Mouse (Mus musculus) lung, postnatal 4 days (tissue): ENCODE data around the gene Ntf3.

ENCODE experiments used
- DNase-seq, 2 experiments: peaks; one replicate each; pipeline ENCODE4 v3.0.0; 2021

Ntf3 gene

GRCm38 (mm10) chr6:126155928-126156327, 10.8 kb downstream of the Ntf3 start:
- DNase-seq = no peak

GRCm38 (mm10) chr6:126154372-126154982, 12.2 kb downstream of the Ntf3 start:
- peak in 1 of 2 experiments; percentile 50 for DNase-seq

DNA sequence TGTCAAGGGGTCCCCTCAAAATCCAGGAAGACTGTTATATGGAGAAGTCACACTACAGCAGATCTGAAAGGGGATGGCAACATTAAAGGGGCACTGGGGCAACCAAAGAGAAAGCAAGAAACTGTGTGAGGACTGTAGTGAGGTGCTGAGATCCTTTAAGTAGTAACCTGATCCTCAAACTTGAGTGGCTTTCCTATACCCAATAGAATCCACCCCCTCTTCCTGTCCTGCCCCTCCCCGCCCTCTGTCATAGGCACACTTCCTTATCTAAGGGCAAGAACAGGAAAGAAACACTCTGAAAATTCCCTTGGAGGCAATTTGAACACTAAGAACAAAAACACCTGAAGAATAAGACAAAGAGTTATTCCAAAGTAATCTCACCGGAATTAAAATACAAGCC, 13.6 kb downstream of the Ntf3 start:
- DNase-seq = no peak

DNA sequence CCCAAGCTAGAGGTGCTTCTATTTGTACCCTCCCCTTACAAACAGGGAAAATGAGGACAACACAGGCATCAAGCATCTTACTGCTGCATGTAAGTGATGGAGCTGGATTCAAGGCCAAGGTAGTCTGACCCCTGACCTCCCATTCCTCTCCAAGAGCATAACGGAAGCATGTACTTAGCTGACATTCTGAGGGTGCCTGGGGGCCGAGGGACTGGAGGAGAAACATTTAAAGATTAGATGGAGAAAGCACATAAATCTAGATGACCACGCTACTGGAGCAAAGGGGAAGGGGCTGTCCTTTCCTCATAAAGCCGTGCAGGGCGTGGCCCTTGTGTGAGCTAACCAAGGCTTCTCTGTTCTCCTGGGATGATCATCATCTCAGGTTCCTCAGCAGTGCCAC, 23.1 kb downstream of the Ntf3 start:
- DNase-seq = no peak

DNA sequence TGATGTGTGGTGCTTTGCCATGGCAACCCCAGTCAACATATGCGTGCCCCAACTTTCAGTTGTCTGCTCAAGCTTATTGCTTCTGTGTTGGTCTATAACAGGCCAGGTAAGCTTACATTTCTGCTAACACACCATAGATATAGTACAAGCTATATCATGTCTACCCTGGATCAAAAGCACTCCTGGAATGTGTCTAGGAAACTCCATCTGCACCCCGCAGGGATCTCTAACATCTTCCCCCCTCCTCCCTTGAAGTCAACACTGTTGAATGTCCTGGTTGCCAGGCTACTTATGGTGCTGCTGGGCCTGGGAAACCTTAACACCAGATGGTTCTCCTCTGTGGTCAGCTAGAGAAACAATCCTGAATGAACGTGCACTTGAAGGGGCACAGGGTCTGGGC, 24.0 kb downstream of the Ntf3 start:
- DNase-seq = no peak

DNA sequence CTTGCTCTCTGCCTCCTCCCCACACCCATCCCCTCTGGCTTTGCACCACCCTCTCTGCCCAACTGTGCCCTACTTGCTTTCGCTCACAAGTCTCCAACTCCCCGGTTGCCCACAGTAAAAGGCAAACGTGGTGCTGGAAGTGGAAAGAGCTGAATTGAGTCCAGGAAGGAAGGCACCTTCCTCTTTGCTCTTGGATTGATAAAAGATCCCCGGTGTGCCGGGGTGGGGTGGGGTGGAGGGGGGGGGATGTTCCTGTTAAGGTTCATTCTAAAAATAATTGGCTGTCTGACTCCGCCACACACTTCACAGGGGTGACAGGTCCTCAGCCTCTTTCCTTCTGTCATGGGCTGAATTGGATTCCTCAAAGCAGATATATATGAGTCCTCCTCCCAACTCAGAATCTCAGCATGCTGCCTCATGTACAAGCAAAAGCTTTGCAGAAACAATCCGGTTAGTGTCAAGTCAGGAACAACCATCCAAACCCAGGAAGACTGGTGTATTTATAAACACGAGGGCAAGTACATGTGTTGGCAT, 24.6 kb downstream of the Ntf3 start:
- no peak for DNase-seq

- peak; percentile 60 to 84 for DNase-seq
These were observed 25.2 kb downstream of the Ntf3 start for GRCm38 (mm10) chr6:126141472-126141871.

GRCm38 (mm10) chr6:126140961-126141360, 25.7 kb downstream of the Ntf3 start:
- DNase-seq = no peak

DNA sequence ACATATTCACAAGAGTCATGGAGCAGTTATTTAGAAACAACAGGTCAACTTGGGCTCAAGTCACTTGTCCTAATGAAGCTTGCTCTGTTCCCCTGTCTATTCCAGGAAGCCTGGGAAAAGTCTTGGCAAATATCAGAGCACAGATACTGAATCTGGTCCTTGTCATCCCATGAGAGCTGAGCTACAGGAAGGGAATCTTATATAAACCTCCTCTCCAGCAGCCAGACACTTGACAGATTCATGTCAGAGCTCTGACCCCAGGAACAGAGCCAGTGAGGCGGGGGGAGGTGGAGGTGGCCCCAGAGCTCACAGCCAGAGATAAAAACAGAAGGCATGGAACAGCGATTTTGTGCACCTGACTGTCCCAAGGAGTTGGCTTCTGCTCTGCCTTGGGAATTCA, 26.3 kb downstream of the Ntf3 start:
- DNase-seq = no peak

- DNase-seq = no peak
These were observed 32.4 kb downstream of the Ntf3 start for GRCm38 (mm10) chr6:126134155-126134906.

DNA sequence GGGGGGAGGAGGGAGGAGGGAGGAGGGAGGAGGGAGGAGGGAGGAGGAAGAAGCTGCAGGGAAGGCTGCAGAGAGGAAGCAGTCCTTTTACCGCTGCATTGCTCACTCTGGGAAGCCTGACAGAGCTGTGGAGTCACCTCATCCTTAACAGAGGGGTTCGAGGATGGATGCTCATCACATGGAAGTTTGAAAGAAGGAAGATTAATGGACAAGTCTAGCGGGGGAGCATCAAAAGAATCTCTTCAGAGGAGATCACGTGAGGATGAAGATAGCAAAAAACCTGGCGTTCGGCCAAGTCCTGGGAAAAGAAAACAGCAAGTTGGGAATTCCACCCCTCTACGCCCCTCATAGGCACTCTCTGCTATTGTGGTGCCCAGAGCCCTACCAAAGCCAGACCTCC, 38.5 kb downstream of the Ntf3 start:
- DNase-seq = no peak

- no peak for DNase-seq
These were observed 48.5 kb downstream of the Ntf3 start for GRCm38 (mm10) chr6:126118247-126118646.

DNA sequence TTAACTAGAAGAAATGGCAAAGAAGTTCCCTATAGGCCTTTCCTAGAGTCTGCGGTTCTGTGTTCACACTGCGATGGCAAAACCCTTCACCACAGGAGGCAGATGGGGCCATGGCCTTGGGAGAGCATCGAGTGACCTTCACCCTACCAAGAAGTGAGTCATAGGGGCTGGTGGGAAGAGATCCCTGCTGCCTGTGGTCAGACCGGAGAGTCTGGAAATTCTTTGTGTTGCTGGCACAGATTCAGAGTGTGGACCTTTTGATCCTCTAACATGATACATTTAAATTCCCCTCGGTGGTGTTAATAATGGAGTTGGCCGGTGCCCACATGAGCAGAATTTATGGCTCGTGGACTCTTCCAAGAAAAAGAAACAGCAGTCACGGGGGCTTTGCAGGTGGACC, 49.5 kb downstream of the Ntf3 start:
- no peak for DNase-seq

- no peak for DNase-seq
These were observed 51.6 kb downstream of the Ntf3 start for GRCm38 (mm10) chr6:126114934-126115633.

- DNase-seq = no peak
These were observed 55.5 kb downstream of the Ntf3 start for GRCm38 (mm10) chr6:126110892-126111835.

- DNase-seq = peak in 1 of 2 experiments; percentile 32
These were observed 57.5 kb downstream of the Ntf3 start for GRCm38 (mm10) chr6:126109184-126109583.

GRCm38 (mm10) chr6:126108771-126109170, 57.9 kb downstream of the Ntf3 start:
- no peak for DNase-seq

- DNase-seq = no peak
These were observed 59.3 kb downstream of the Ntf3 start for GRCm38 (mm10) chr6:126107398-126107797.

DNA sequence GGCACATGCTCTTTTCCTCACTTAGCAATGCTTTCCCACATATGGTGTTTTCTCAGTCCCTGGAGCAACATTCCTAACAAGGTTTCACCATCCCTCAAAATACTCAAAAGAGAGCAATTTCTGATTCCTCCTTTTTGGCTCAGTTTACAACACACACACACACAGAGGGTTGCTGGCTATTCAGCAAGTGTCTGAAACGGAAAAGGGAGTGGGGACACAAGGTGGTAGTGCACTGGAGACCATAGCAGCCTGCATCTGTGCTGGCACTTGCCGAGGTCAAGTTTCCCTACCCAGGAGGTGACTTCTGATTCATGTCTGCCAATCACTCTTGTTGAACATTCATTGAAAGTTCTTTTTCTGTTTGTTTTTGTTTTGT, 59.9 kb downstream of the Ntf3 start:
- DNase-seq = no peak

- DNase-seq = peak in 1 of 2 experiments; percentile 27
These were observed 60.5 kb downstream of the Ntf3 start for GRCm38 (mm10) chr6:126106051-126106797.

GRCm38 (mm10) chr6:126105083-126105740, 61.5 kb downstream of the Ntf3 start:
- DNase-seq = no peak
